In the genomic region with DNA sequence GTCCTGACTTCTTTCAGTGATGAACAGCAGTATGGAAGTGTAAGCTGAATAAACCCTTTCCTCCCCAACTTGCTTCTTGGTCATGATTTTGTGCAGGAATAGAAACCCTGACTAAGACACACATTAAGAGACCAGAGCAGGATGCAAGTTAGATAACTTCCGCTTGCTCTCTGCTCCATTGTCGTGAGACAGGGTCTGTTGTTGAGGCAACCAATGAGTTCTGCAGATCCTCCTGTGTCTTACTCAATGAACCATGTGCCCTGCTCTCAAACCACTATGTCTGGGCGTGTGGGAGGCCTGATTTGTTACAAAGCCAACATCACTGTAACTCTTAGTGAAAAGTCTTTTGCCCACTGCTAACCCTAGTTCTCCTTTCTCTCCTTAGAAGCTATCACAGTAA, we compare ENCODE assay signal across 26 mouse cellular contexts. TPM values are rescaled to one million over a fixed set of nuclear protein-coding genes. Genes with fewer than 3 reads are reported as not detected.
DNase-seq lines count a peak whose midpoint lies in the region; ATAC-seq and TF ChIP-seq lines count a peak whose summit lies in the region.
"Had no signal": no experiment of that assay in that cellular context is flagged by ENCODE, and none has a peak within 500 bp of the region (broad histone marks: within the 10 kb centered on the region; RNA-seq: fewer than 3 reads in every experiment).

No protein-coding gene starts in this region.

- WGBS in lung, adult 2 months: 69% methylated on average over 3 of the region's 3 CpGs

- TF ChIP-seq POLR2A in lung, adult 2 months (IDR thresholded peaks at IDR 0.05; ENCODE audit: borderline replicate concordance, extremely low read depth, low read depth, low read length): no peak

- peak; percentile 94 for ATAC-seq in inflammation-experienced regulatory T-cells, adult 6 months
- ATAC-seq in neutrophil, adult 5-6 weeks (ENCODE audit: extremely low read depth, insufficient number of reproducible peaks, low FRiP score, poor library complexity, severe bottlenecking): 0 out of 2 replicates have a peak, but pooled peaks have one; percentile 23
- ATAC-seq: forebrain, embryonic 14.5 days; forebrain, postnatal 0 days; hindbrain, postnatal 0 days; Patski had no signal

- no peak for TF ChIP-seq CTCF in lung, adult 2 months (IDR thresholded peaks at IDR 0.05; ENCODE audit: insufficient read depth, low read length)

- H3K4me1 ChIP-seq in lung, adult 2 months (ENCODE audit: control insufficient read depth, insufficient read depth, low read length): no peaks in the 10 kb centered on the region
- H3K4me1 ChIP-seq: heart, embryonic 10.5 days; heart, embryonic 13.5 days had no signal

- H3K4me3 ChIP-seq in lung, adult 2 months (replicated peaks; ENCODE audit: extremely low read depth, low read depth, low read length): no peak overlapping the region
- H3K4me3 ChIP-seq: forebrain, embryonic 10.5 days; gastrocnemius, adult 2 months; heart, adult 2 months; heart, embryonic 10.5 days; heart, embryonic 13.5 days had no signal

- peak; percentile 40 for DNase-seq in lung, postnatal 36 days
- DNase-seq in lung, adult 2 months: no peak
- peak; percentile 52 for DNase-seq in T-cell, adult 2 months (ENCODE audit: low spot score)
- no peak for DNase-seq in retina, postnatal 1 day
- DNase-seq in thymus, postnatal 14 days: no peak
- DNase-seq in right cerebral cortex, postnatal 36 days (ENCODE audit: low spot score in 2 of 2): no peak
- DNase-seq: adrenal gland, adult 8-10 months; adrenal gland, postnatal 25 days; B cell, adult 2 months; cerebellum, adult 18-20 months; cerebellum, adult 9-10 months; cerebellum, postnatal 14 days; forebrain, postnatal 0 days; gastrocnemius, adult 2 months; gastrocnemius, postnatal 25 days; heart, adult 2 months; heart, postnatal 14 days; heart, postnatal 4 days had no signal

RNA-seq across cellular contexts. Expression of a gene that starts 12.5 kb away (rescaled TPM):
- 76.1 and 85.7 TPM in 2 replicates for polyA plus RNA-seq in lung, adult 2 months (2012; rRNA removed)
- 1,000 to 10,000 TPM; 4,108 to 4,357 (median 4,244) TPM for polyA plus RNA-seq in inflammation-experienced regulatory T-cells, adult 6 months (2017; shearing (Covaris generic))
- total RNA-seq in neutrophil, adult 5-6 weeks (2017): 879 and 1,181 TPM in 2 replicates

Comparison
In these comparisons a context has a peak if more than half of its experiments do, and no peak if none do; other contexts are left out.
1. DNase-seq: peak in lung, postnatal 36 days (single experiment) and T-cell, adult 2 months (single experiment); none in lung, adult 2 months (single experiment), retina, postnatal 1 day (single experiment), thymus, postnatal 14 days (single experiment) and right cerebral cortex, postnatal 36 days (0 of 2).
2. RNA of a gene that starts 12.5 kb away (polyA plus RNA-seq): 4,108 to 4,357 TPM in inflammation-experienced regulatory T-cells, adult 6 months; 76.1 to 85.7 TPM in lung, adult 2 months; every median in the first group is over 10 times any median in the second.